Mouse (Mus musculus) kidney, adult 18-20 months (tissue): ENCODE data around the gene Ppp1r10.

Experiments used
- DNase-seq: peaks from one replicate; pipeline ENCODE4 v3.0.0; 2021

Gene Ppp1r10

GRCm38 (mm10) chr17:35903343-35903991 lies 12.8 kb upstream of the Ppp1r10 start:
- peak; percentile 67 for DNase-seq

GRCm38 (mm10) chr17:35903992-35904355 lies 12.3 kb upstream of the Ppp1r10 start:
- no peak for DNase-seq

GRCm38 (mm10) chr17:35905587-35905986 lies 10.6 kb upstream of the Ppp1r10 start:
- no peak for DNase-seq

GRCm38 (mm10) chr17:35907609-35908008 lies 8.6 kb upstream of the Ppp1r10 start:
- no peak for DNase-seq

GRCm38 (mm10) chr17:35909186-35909918 lies 6.9 kb upstream of the Ppp1r10 start:
- DNase-seq = no peak

- peak; percentile 95 for DNase-seq
Observed at GRCm38 (mm10) chr17:35909919-35910369, 6.3 kb upstream of the Ppp1r10 start, which contains the start of gene Atat1. TSS of gene Atat1 (minus strand) at chr17:35910075.

GRCm38 (mm10) chr17:35914975-35915374 lies 1.3 kb upstream of the Ppp1r10 start:
- DNase-seq = no peak

GRCm38 (mm10) chr17:35915538-35916296 lies 517 bp upstream of the Ppp1r10 start:
- DNase-seq = peak; percentile 33

GRCm38 (mm10) chr17:35917143-35917462 lies 869 bp downstream of the Ppp1r10 start:
- DNase-seq = no peak

GRCm38 (mm10) chr17:35917463-35918251 lies 1.4 kb downstream of the Ppp1r10 start:
- peak; percentile 41 for DNase-seq

GRCm38 (mm10) chr17:35918276-35919059 lies 2.2 kb downstream of the Ppp1r10 start:
- peak; percentile 49 for DNase-seq

- peak; percentile 95 for DNase-seq
Observed at GRCm38 (mm10) chr17:35919060-35919715, 3.0 kb downstream of the Ppp1r10 start.

- no peak for DNase-seq
Observed at GRCm38 (mm10) chr17:35919864-35920301, 3.6 kb downstream of the Ppp1r10 start.

GRCm38 (mm10) chr17:35920384-35920783 lies 4.2 kb downstream of the Ppp1r10 start:
- no peak for DNase-seq

- DNase-seq = no peak
Observed at GRCm38 (mm10) chr17:35920862-35921562, 4.8 kb downstream of the Ppp1r10 start.

GRCm38 (mm10) chr17:35921710-35922109 lies 5.5 kb downstream of the Ppp1r10 start:
- no peak for DNase-seq

GRCm38 (mm10) chr17:35922566-35922965 lies 6.3 kb downstream of the Ppp1r10 start:
- DNase-seq = peak; percentile 18

- no peak for DNase-seq
Observed at GRCm38 (mm10) chr17:35923281-35923680, 7.0 kb downstream of the Ppp1r10 start.

GRCm38 (mm10) chr17:35927471-35927870 lies 11.2 kb downstream of the Ppp1r10 start:
- no peak for DNase-seq

GRCm38 (mm10) chr17:35929534-35929933 lies 13.3 kb downstream of the Ppp1r10 start:
- DNase-seq = no peak

GRCm38 (mm10) chr17:35930627-35931026 lies 14.4 kb downstream of the Ppp1r10 start:
- no peak for DNase-seq
